Mouse (Mus musculus) liver, embryonic 14.5 days (tissue): ENCODE measurements around the gene Dyrk3. TPM values are rescaled to one million over a fixed set of nuclear protein-coding genes. Genes with fewer than 3 reads are reported as not detected.

ENCODE experiments used
- ATAC-seq: fragments of 200-750 bp; cut with Nextera tagmentation; 2 replicates; pipeline ENCODE4 v1.8.0; 2017; ENCODE audit warnings: moderate number of reproducible peaks, mild to moderate bottlenecking, moderate library complexity; ENCODE audit not compliant: insufficient read depth
- DNase-seq, 3 experiments: peaks; one replicate each; pipeline ENCODE4 v3.0.0-alpha.2; 2012 to 2013; ENCODE audit warnings: low read depth in 3 of 3, low spot score in 3 of 3
- H3K27ac ChIP-seq: fragments of 300-500 bp; sonication (generic); 2 replicates; pipeline ENCODE4 v1.5.1; 2014; ENCODE audit warnings: moderate library complexity, mild to moderate bottlenecking, control low read depth, inconsistent platforms
- H3K27me3 ChIP-seq: fragments of 300-500 bp; sonication (generic); 2 replicates; pipeline ENCODE4 v1.6.1; 2014; ENCODE audit warnings: mild to moderate bottlenecking, low read length, moderate library complexity; ENCODE audit not compliant: control insufficient read depth, insufficient read depth
- H3K36me3 ChIP-seq: fragments of 300-500 bp; sonication (generic); replicated peaks from 2 replicates; pipeline ENCODE4 v1.6.1; 2014; ENCODE audit warnings: low read depth; ENCODE audit not compliant: control insufficient read depth, insufficient read depth
- H3K4me1 ChIP-seq, 2 experiments: fragments of 200-500 bp in 1 of 2; fragments of 300-500 bp in 1 of 2; sonication (generic) in 1 of 2; replicated peaks; 2 replicates each; pipeline ENCODE4 v1.6.1; 2012 to 2014; ENCODE audit warnings: antibody characterized with exemption in 1 of 2, inconsistent platforms in 1 of 2, low read length in 1 of 2; ENCODE audit not compliant: control insufficient read depth in 2 of 2, insufficient read depth in 2 of 2
- H3K4me2 ChIP-seq: fragments of 300-500 bp; sonication (generic); 2 replicates; pipeline ENCODE4 v1.6.1; 2014; ENCODE audit warnings: low read depth, mild to moderate bottlenecking, control low read depth, moderate library complexity
- H3K4me3 ChIP-seq, 2 experiments: fragments of 200-500 bp in 1 of 2; fragments of 300-500 bp in 1 of 2; sonication (generic) in 1 of 2; 2 replicates each; pipeline ENCODE4 v1.5.1; 2012 to 2014; ENCODE audit warnings: low read depth in 2 of 2, low read length in 2 of 2, mild to moderate bottlenecking in 2 of 2, control low read depth in 1 of 2, inconsistent platforms in 1 of 2, moderate library complexity in 1 of 2; ENCODE audit not compliant: insufficient read depth in 1 of 2
- H3K9ac ChIP-seq: fragments of 300-500 bp; sonication (generic); replicated peaks from 2 replicates; pipeline ENCODE4 v1.6.1; 2014; ENCODE audit warnings: mild to moderate bottlenecking, control low read depth, moderate library complexity
- H3K9me3 ChIP-seq: fragments of 300-500 bp; sonication (generic); 2 replicates; pipeline ENCODE4 v1.6.1; 2016; ENCODE audit warnings: low read length, mixed read lengths; ENCODE audit not compliant: control insufficient read depth
- CTCF ChIP-seq: IDR thresholded peaks from 2 replicates; pipeline ENCODE4 v1.5.1; 2016; ENCODE audit warnings: antibody characterized with exemption, low read depth, control low read depth
- EP300 ChIP-seq: IDR thresholded peaks from 2 replicates; pipeline ENCODE4 v1.6.1; 2016; ENCODE audit warnings: antibody characterized with exemption, low read depth
- WGBS: fragments of 180-500 bp; shearing (Covaris S2); extraction: QIAGEN DNeasy Blood & Tissue Kit; methylation state at CpG from one replicate; pipeline ENCODE4 v1.1.7; 2014; ENCODE audit not compliant: insufficient replicate concordance; 5-methylcytosine and 5-hydroxymethylcytosine counted together
- polyA plus RNA-seq, 2 experiments: library from polyadenylated mRNA; depleted of rRNA in 1 of 2; stranded (reverse) in 1 of 2; unstranded in 1 of 2; fragments of >200 nt; fragmentation: Nextera tagmentation in 1 of 2; extraction: Ambion mirVana in 1 of 2; gene quantifications; 2 replicates each; pipeline versions ENCODE4 v1.2.1 to v1.2.3; 2012 to 2014

The Dyrk3 gene
- polyA plus RNA-seq, 2 experiments = 10.6 to 14.9 TPM

- Histone ChIP-seq H3K36me3 (no peaks in the 10 kb centered on the region), H3K4me3 (no peak overlapping the region), H3K4me1 (peaks cover 0 to 9% of the 10 kb centered on the region in 2 experiments; a peak in 2 of 4 replicates), H3K27ac (no peak overlapping the region), H3K27me3 (no peaks in the 10 kb centered on the region; the same call in 1 of the 2 replicates), H3K4me2 (no peak overlapping the region), H3K9ac (no peak overlapping the region), H3K9me3 (no peaks in the 10 kb centered on the region)
- 6% methylated on average over 6 of the region's 6 CpGs for WGBS
- peak; percentile 44; the same call in 1 of the 2 replicates for ATAC-seq
- DNase-seq = peak in 2 of 3 experiments; percentile 52 to 66
- TF ChIP-seq CTCF (peak; percentile 87), EP300 (no peak)
These were observed 22.2 kb downstream of the Dyrk3 start for GRCm38 (mm10) chr1:131115932-131116331.

DNA sequence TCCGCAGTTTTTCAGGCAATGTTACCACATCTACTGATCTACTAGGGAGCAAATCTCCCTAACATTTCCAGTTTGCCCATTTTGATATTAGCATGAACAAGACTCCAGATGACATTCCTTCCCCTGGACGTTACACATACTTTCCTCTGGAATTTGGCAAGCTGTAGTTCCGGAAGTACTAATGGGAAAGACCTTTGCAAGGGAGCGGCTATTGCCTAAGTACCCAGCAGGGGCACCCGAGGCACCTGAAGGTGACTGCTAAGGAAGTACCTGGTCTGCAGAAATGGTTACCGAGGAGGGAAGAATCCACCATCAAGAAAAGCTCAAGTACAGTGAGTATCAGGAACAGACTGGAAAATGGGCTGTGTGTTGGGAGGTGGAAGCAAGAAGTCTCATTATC is 25.6 kb downstream of the Dyrk3 start:
- no peak overlapping the region for H3K27ac ChIP-seq
- 36% methylated on average over 6 of the region's 6 CpGs for WGBS
- no peaks in the 10 kb centered on the region for H3K9me3 ChIP-seq
- no peak for ATAC-seq
- no peak overlapping the region for H3K9ac ChIP-seq
- no peak for DNase-seq
- no peaks in the 10 kb centered on the region for H3K36me3 ChIP-seq
- no peak overlapping the region for H3K4me3 ChIP-seq
- no peaks in the 10 kb centered on the region; the same call in 1 of the 2 replicates for H3K27me3 ChIP-seq
- H3K4me2 ChIP-seq = no peak overlapping the region
- TF ChIP-seq EP300 (no peak), CTCF (peak; percentile 32; the same call in 1 of the 2 replicates)
- H3K4me1 ChIP-seq = peaks cover 0 to 14% of the 10 kb centered on the region in 2 experiments; a peak in 2 of 4 replicates

- TF ChIP-seq EP300 (no peak), CTCF (no peak)
- DNase-seq = no peak
- ATAC-seq = no peak
- Histone ChIP-seq H3K36me3 (no peaks in the 10 kb centered on the region), H3K27ac (no peak overlapping the region), H3K27me3 (no peaks in the 10 kb centered on the region; the same call in 1 of the 2 replicates), H3K4me1 (peaks cover 0 to 14% of the 10 kb centered on the region in 2 experiments; a peak in 2 of 4 replicates), H3K9ac (no peak overlapping the region), H3K4me3 (no peak overlapping the region), H3K4me2 (no peak overlapping the region), H3K9me3 (no peaks in the 10 kb centered on the region)
- WGBS = 29% methylated on average over 12 of the region's 12 CpGs
These were observed 27.5 kb downstream of the Dyrk3 start for GRCm38 (mm10) chr1:131110525-131111106.

GRCm38 (mm10) chr1:131107575-131108308 is 30.4 kb downstream of the Dyrk3 start:
- H3K4me1 ChIP-seq = peaks cover 0 to 24% of the 10 kb centered on the region in 2 experiments; a peak in 2 of 4 replicates
- ATAC-seq (peak; percentile 40; the same call in 1 of the 2 replicates), DNase-seq (no peak)
- WGBS = 59% methylated on average over 10 of the region's 10 CpGs
- no peaks in the 10 kb centered on the region for H3K27me3 ChIP-seq
- no peak overlapping the region for H3K9ac ChIP-seq
- H3K36me3 ChIP-seq = no peaks in the 10 kb centered on the region
- no peaks in the 10 kb centered on the region for H3K9me3 ChIP-seq
- H3K27ac ChIP-seq = no peak overlapping the region
- no peak for TF ChIP-seq CTCF
- no peak for TF ChIP-seq EP300
- no peak overlapping the region for H3K4me3 ChIP-seq
- no peak overlapping the region for H3K4me2 ChIP-seq
